Mouse (Mus musculus): ENCODE results near the gene N4bp3. TPM values are rescaled to one million over a fixed set of nuclear protein-coding genes. Genes with fewer than 3 reads are reported as not detected.
"Not testable (repeated sequence)": the region's sequence is repeated elsewhere in the genome, so short reads cannot be mapped to it uniquely, and the experiment has no call there.

N4bp3 gene
- polyA plus RNA-seq, 1 experiment from 2014 or later, result 8.3 TPM

- Histone ChIP-seq H3K9me3 (no peaks in the 10 kb centered on the region), H3K9ac (replicated peaks) (no peak overlapping the region), H3K27me3 (no peaks in the 10 kb centered on the region), H3K4me3 (replicated peaks) (no peak overlapping the region), H3K27ac (no peak overlapping the region), H3K36me3 (peaks cover 52% of the 10 kb centered on the region), H3K4me2 (replicated peaks) (no peak overlapping the region), H3K4me1 (replicated peaks) (peaks cover 16% of the 10 kb centered on the region)
- WGBS, result 94% methylated on average over 2 of the region's 2 CpGs
- no peak for ATAC-seq
Measured at GRCm38 (mm10) chr11:51621776-51622175, 28.9 kb downstream of the N4bp3 start.

- WGBS, result 2% methylated on average over 11 of the region's 11 CpGs
- H3K4me2 ChIP-seq (replicated peaks), result peak overlapping the region; percentile 73
Measured at GRCm38 (mm10) chr11:51620084-51620483, 30.6 kb downstream of the N4bp3 start.

GRCm38 (mm10) chr11:51619409-51620060 is 31.1 kb downstream of the N4bp3 start, which contains the start of gene Nhp2:
Gene Nhp2, plus strand, starts transcription at chr11:51619735.
- Histone ChIP-seq H3K36me3 (peaks cover 31% of the 10 kb centered on the region), H3K9me3 (no peaks in the 10 kb centered on the region), H3K4me2 (replicated peaks) (peak within 1 kb of the TSS; percentile 73), H3K4me3 (replicated peaks) (peak within 1 kb of the TSS; percentile 76), H3K27ac (no peak within 1 kb of the TSS), H3K4me1 (replicated peaks) (peaks cover 26% of the 10 kb centered on the region), H3K9ac (replicated peaks) (peak within 1 kb of the TSS; percentile 77), H3K27me3 (0 out of 2 replicates have a peak, but pooled peaks cover 4% of the 10 kb centered on the region)
- ATAC-seq, result peak; percentile 95
- WGBS, result under 1% methylated on average over 51 of the region's 51 CpGs

More at GRCm38 (mm10) chr11:51620084-51620483, 30.6 kb downstream of the N4bp3 start:
- peaks cover 37% of the 10 kb centered on the region for H3K36me3 ChIP-seq
- H3K9me3 ChIP-seq, result no peaks in the 10 kb centered on the region
- H3K4me1 ChIP-seq (replicated peaks), result peaks cover 25% of the 10 kb centered on the region
- ATAC-seq, result no peak
- no peak overlapping the region for H3K27ac ChIP-seq
- H3K27me3 ChIP-seq, result no peaks in the 10 kb centered on the region
- peak overlapping the region; percentile 76 for H3K4me3 ChIP-seq (replicated peaks)
- peak overlapping the region; percentile 77 for H3K9ac ChIP-seq (replicated peaks)

GRCm38 (mm10) chr11:51618894-51619408 is 31.7 kb downstream of the N4bp3 start:
- WGBS, result 51% methylated on average over 8 of the region's 8 CpGs
- Histone ChIP-seq H3K9ac (replicated peaks) (0 out of 2 replicates have a peak overlapping the region, but pooled peaks have one; percentile 39), H3K36me3 (peaks cover 25% of the 10 kb centered on the region), H3K27me3 (0 out of 2 replicates have a peak, but pooled peaks cover 5% of the 10 kb centered on the region), H3K4me3 (replicated peaks) (peak overlapping the region; percentile 76), H3K4me1 (replicated peaks) (peaks cover 26% of the 10 kb centered on the region), H3K4me2 (replicated peaks) (peak overlapping the region; percentile 73), H3K9me3 (no peaks in the 10 kb centered on the region), H3K27ac (no peak overlapping the region)
- peak; percentile 69; the same call in 1 of the 2 replicates for ATAC-seq

GRCm38 (mm10) chr11:51617693-51618092 is 32.9 kb downstream of the N4bp3 start:
- Histone ChIP-seq H3K4me3 (replicated peaks) (no peak overlapping the region), H3K9ac (replicated peaks) (no peak overlapping the region), H3K4me1 (replicated peaks) (peaks cover 26% of the 10 kb centered on the region), H3K27me3 (0 out of 2 replicates have a peak, but pooled peaks cover 5% of the 10 kb centered on the region), H3K9me3 (no peaks in the 10 kb centered on the region), H3K4me2 (replicated peaks) (no peak overlapping the region), H3K36me3 (peaks cover 13% of the 10 kb centered on the region), H3K27ac (no peak overlapping the region)
- WGBS, result 3% methylated on average over 4 of the region's 4 CpGs
- no peak for ATAC-seq

GRCm38 (mm10) chr11:51616113-51616512 is 34.5 kb downstream of the N4bp3 start:
- H3K27ac ChIP-seq; ATAC-seq; H3K4me3 ChIP-seq (replicated peaks); H3K9me3 ChIP-seq; H3K27me3 ChIP-seq; H3K36me3 ChIP-seq: not testable (repeated sequence)
- peaks cover 22% of the 10 kb centered on the region for H3K4me1 ChIP-seq (replicated peaks)
- WGBS, result 92% methylated on average over 7 of the region's 7 CpGs
- peak overlapping the region; percentile 54 for H3K4me2 ChIP-seq (replicated peaks)
- H3K9ac ChIP-seq (replicated peaks), result peak overlapping the region; percentile 53; the same call in 1 of the 2 replicates

GRCm38 (mm10) chr11:51615601-51616000 is 35.0 kb downstream of the N4bp3 start:
- peak overlapping the region; percentile 31; the same call in 1 of the 2 replicates for H3K27ac ChIP-seq
- H3K27me3 ChIP-seq, result 0 out of 2 replicates have a peak, but pooled peaks cover 5% of the 10 kb centered on the region
- peak overlapping the region; percentile 32 for H3K4me3 ChIP-seq (replicated peaks)
- 2% methylated on average over 14 of the region's 14 CpGs for WGBS
- ATAC-seq, result 0 out of 2 replicates have a peak, but pooled peaks have one; percentile 9
- no peaks in the 10 kb centered on the region for H3K36me3 ChIP-seq
- peak overlapping the region; percentile 53 for H3K9ac ChIP-seq (replicated peaks)
- H3K9me3 ChIP-seq, result no peaks in the 10 kb centered on the region
- H3K4me1 ChIP-seq (replicated peaks), result peaks cover 17% of the 10 kb centered on the region
- H3K4me2 ChIP-seq (replicated peaks), result peak overlapping the region; percentile 54

- ATAC-seq, result no peak
- peaks cover 12% of the 10 kb centered on the region for H3K4me1 ChIP-seq (replicated peaks)
- peak overlapping the region; percentile 54 for H3K4me2 ChIP-seq (replicated peaks)
- H3K27me3 ChIP-seq, result 0 out of 2 replicates have a peak, but pooled peaks cover 5% of the 10 kb centered on the region
- no peaks in the 10 kb centered on the region for H3K9me3 ChIP-seq
- H3K27ac ChIP-seq, result no peak overlapping the region
- peak overlapping the region; percentile 53 for H3K9ac ChIP-seq (replicated peaks)
- H3K4me3 ChIP-seq (replicated peaks), result peak overlapping the region; percentile 32
- 60% methylated on average over 7 of the region's 7 CpGs for WGBS
- no peaks in the 10 kb centered on the region for H3K36me3 ChIP-seq
Measured at GRCm38 (mm10) chr11:51615129-51615528, 35.5 kb downstream of the N4bp3 start.

GRCm38 (mm10) chr11:51614256-51614655 is 36.4 kb downstream of the N4bp3 start:
- Histone ChIP-seq H3K9me3 (no peaks in the 10 kb centered on the region), H3K4me1 (replicated peaks) (peaks cover 10% of the 10 kb centered on the region), H3K4me2 (replicated peaks) (no peak overlapping the region), H3K27ac (no peak overlapping the region), H3K27me3 (0 out of 2 replicates have a peak, but pooled peaks cover 5% of the 10 kb centered on the region), H3K36me3 (no peaks in the 10 kb centered on the region), H3K9ac (replicated peaks) (no peak overlapping the region), H3K4me3 (replicated peaks) (no peak overlapping the region)
- WGBS, result 84% methylated on average over 8 of the region's 8 CpGs
- ATAC-seq, result no peak

- not testable (repeated sequence) for H3K9ac ChIP-seq (replicated peaks); H3K4me3 ChIP-seq (replicated peaks)
Measured at GRCm38 (mm10) chr11:51609940-51610339, 40.7 kb downstream of the N4bp3 start.

GRCm38 (mm10) chr11:51609266-51609909 is 41.3 kb downstream of the N4bp3 start:
- no peak for ATAC-seq
- Histone ChIP-seq H3K4me3 (replicated peaks) (no peak overlapping the region), H3K27ac (no peak overlapping the region), H3K36me3 (peaks cover 8% of the 10 kb centered on the region), H3K27me3 (no peaks in the 10 kb centered on the region), H3K4me1 (replicated peaks) (peaks cover 19% of the 10 kb centered on the region), H3K4me2 (replicated peaks) (no peak overlapping the region), H3K9me3 (no peaks in the 10 kb centered on the region), H3K9ac (replicated peaks) (no peak overlapping the region)
- whole genome bisulfite sequencing, result 85% methylated on average over 3 of the region's 3 CpGs

More at GRCm38 (mm10) chr11:51609940-51610339, 40.7 kb downstream of the N4bp3 start:
- not testable (repeated sequence) for ATAC-seq; H3K4me2 ChIP-seq (replicated peaks); H3K36me3 ChIP-seq; H3K27me3 ChIP-seq; H3K9me3 ChIP-seq; H3K27ac ChIP-seq
- WGBS, result 90% methylated on average over 5 of the region's 5 CpGs
- peaks cover 13% of the 10 kb centered on the region for H3K4me1 ChIP-seq (replicated peaks)

Measured in midbrain, embryonic 13.5 days (tissue).